Mouse (Mus musculus) neutrophil, adult 5-6 weeks (primary cell): Measurements from ENCODE around the gene Slc39a2. TPM values are rescaled to one million over a fixed set of nuclear protein-coding genes. Genes with fewer than 3 reads are reported as not detected.
A peak's percentile ranks its signal among the peaks of the same experiment; 100 is the strongest.
"Not testable (repeated sequence)": the region's sequence is repeated elsewhere in the genome, so short reads cannot be mapped to it uniquely, and the experiment has no call there.

Experiments used
- ATAC-seq: fragments of 151-379, 151-347 bp; 2 replicates; pipeline ENCODE4 v1.8.0; 2017; ENCODE audit warnings: mild to moderate bottlenecking, moderate TSS enrichment; ENCODE audit not compliant: insufficient number of reproducible peaks, poor library complexity, low FRiP score, severe bottlenecking; ENCODE audit errors: extremely low read depth
- total RNA-seq: library from RNA; stranded (forward); fragments of 200-1000 nt; gene quantifications from 2 replicates; pipeline ENCODE4 v1.2.3, GENCODE M21; 2017

The Slc39a2 gene
- total RNA-seq: 0.37 and 0.58 TPM in 2 replicates

- no peak for ATAC-seq
These were observed at the start of gene Slc39a2 for GRCm38 (mm10) chr14:51892191-51892939. TSS of gene Slc39a2 (plus strand) at chr14:51892889.

DNA sequence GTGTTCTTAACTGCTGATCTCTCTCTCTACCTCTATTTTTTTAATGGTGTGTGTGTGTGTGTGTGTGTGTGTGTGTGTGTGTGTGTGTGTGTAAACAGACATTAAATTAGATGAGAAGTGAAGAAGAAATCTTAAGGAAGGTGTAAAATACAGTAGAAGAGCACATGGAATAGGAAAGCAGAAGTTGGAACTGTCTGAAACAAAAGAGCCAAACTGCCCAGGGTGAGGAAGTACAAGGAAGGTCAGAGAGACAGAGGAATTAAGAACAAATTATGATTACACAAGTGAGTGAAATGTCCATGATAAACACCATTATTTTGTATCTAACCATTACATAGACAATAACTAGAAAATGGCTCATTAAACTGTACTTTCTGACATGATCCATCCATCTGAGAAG lies 48.8 kb upstream of the Slc39a2 start:
- ATAC-seq: no peak

DNA sequence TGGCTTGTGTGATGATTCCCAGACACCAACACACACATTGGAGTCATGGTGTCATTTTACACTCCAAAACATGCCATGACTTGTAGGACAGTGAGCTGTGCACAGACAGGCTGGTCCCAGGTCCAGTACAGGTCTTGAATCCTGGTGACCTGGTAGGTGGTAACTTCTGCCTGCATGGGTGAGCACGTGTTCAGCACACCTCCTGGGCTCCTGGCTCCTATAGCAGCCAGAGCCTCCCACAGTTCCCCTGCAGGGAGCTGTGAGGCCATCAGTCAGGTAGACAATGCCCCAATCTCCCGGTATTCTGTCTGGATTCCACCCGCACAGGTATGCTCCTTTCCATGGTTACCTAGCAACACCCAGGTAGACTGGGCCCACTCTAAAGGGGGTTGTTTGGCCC lies 46.1 kb upstream of the Slc39a2 start:
- no peak for ATAC-seq

DNA sequence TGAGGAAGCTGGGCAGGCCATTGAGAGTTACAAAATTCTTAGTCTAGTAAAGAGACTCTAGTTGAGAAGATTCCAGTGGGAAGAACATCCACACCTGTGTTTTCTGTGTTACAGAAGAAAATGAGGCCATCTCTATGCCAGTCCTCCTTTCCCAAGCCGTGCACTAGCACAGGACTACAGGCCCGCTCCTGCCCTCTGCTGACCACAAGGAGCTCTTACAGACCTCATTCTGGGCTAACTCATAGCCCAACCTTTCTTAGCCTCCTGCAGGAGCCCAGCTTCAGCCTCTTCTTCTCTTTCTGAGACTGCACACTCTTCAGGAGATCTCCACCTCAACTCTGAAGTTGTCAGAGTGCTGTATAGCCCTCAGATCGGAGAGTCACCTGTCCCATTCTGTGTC lies 41.7 kb upstream of the Slc39a2 start:
- ATAC-seq: not testable (repeated sequence)

DNA sequence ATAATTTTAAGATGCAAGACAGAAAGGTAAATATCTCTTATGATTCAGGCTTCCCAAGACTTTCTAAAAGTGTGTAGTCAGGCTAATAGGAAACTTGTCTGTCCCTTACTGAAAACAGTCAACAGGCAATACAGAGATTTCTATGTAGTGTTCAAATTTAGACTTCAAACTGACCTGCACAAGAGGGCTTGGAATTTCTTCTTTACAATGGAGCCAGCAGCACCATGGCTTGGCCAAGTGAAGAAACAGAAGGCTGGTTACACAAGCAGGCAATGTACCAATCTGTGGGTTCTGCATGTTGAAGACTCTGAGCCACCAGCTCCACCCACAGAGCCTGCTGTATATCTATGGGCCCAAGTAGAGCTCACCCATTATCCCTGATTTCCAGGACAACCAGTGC lies 39.3 kb upstream of the Slc39a2 start, which contains the start of gene Ear6:
Gene Ear6 (plus strand): TSS at position 301 of the 400 bp plus-strand sequence.
- ATAC-seq: no peak

- not testable (repeated sequence) for ATAC-seq
These were observed 37.4 kb upstream of the Slc39a2 start for GRCm38 (mm10) chr14:51855280-51855679.

GRCm38 (mm10) chr14:51863603-51864002 lies 29.1 kb upstream of the Slc39a2 start:
- not testable (repeated sequence) for ATAC-seq

- ATAC-seq: no peak
These were observed 21.9 kb upstream of the Slc39a2 start for GRCm38 (mm10) chr14:51870756-51871155.

GRCm38 (mm10) chr14:51871741-51872140 lies 20.9 kb upstream of the Slc39a2 start:
- no peak for ATAC-seq

GRCm38 (mm10) chr14:51877517-51877916 lies 15.2 kb upstream of the Slc39a2 start:
- ATAC-seq: no peak

DNA sequence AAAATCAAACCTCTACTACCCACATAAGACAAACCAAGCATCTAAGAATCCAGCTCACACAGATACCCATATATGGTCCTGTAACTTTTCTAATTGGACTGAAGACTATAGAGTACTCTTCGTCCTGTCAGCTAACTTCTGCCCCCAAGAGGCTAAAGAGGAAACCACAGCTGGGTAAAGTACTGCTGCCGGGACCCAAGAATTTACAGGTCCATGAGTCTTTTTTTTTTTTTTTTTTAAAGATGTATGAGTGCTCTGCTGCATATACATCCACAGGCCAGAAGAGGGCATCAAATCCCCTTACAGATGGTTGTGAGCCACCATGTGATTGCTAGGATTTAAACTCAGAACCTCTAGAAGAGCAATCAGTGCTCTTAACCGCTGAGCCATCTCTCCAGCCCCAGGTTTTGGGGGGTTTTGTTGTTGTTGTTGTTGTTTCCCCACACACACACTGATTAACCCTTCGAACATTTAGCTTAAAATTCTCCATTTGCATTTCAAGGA lies 9.1 kb upstream of the Slc39a2 start:
- peak; percentile 59 for ATAC-seq

DNA sequence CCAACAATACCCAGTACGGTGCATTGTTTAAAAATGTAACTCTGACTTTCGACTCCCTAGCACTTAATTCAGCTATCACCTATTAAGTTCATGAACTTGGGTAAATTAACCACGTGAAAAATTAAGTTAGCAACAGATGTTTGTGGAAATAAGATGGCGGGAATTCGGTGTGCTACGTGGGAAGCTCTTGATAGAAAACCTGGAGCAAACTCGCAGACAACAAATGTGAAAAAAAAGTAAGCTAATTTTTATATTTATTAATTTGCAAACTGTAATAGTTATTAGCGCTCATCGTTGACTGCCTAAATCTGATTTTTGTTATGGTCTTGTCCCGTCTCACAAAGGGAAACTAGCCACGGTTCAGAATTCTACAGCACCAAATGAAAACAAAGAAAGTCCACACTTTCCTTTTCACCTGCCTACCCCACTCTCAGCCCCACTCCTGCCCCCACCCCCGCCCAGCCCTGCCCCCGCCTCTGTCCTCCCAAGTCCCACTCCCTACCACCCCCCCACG lies 8.6 kb upstream of the Slc39a2 start:
- ATAC-seq: no peak

GRCm38 (mm10) chr14:51884598-51885331 lies 7.9 kb upstream of the Slc39a2 start, which contains the start of gene Mettl17:
TSS of gene Mettl17 (plus strand) at chr14:51884842.
- ATAC-seq: peak; percentile 94

GRCm38 (mm10) chr14:51886051-51886450 lies 6.6 kb upstream of the Slc39a2 start:
- ATAC-seq: no peak

GRCm38 (mm10) chr14:51889833-51890232 lies 2.9 kb upstream of the Slc39a2 start:
- ATAC-seq: no peak

- ATAC-seq: no peak
These were observed 555 bp downstream of the Slc39a2 start for GRCm38 (mm10) chr14:51893094-51893794.

- no peak for ATAC-seq
These were observed 1.1 kb downstream of the Slc39a2 start for GRCm38 (mm10) chr14:51893809-51894208.

DNA sequence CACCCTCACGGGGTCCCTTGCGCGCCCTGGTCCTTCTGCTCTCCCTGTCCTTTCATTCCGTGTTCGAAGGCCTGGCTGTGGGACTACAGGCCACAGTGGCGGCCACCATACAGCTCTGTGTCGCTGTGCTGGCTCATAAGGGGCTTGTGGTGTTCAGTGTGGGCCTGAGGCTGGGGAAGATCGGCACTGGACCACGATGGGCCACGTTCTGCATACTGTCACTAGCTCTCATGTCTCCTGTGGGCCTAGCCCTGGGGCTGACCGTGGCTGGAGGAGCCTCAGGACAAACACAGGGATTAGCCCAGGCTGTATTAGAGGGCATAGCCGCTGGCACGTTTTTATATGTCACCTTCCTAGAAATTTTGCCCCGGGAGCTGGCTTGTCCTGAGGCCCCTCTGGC lies 2.4 kb downstream of the Slc39a2 start:
- ATAC-seq: no peak

DNA sequence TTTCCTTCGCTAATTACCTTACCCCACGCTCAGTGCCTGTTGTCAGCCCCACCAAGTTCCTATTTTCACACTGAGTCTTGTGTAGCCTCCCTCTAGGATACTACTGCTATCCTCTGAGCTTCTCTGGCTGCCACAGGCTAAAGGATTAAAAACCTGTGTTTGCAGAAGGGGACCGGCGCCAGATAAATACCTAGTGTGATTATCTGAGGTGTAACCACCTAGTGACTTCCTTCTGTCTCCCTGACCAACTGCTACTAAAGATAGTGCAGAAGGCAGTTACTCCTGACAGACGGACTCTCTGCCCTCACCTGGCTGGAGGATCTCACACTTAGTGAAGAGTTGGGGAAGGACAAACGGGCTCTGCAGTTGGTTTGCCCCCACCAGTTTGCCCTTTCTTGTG lies 3.3 kb downstream of the Slc39a2 start:
- ATAC-seq: no peak
